Comparison of ENCODE assay signal across 27 mouse cellular contexts in genomic region chr17:49661626-49662025, GRCm38 (mm10). TPM values are rescaled to one million over a fixed set of nuclear protein-coding genes. Genes with fewer than 3 reads are reported as not detected.
"Had no signal": no experiment of that assay in that cellular context is flagged by ENCODE, and none has a peak within 500 bp of the region (broad histone marks: within the 10 kb centered on the region; RNA-seq: fewer than 3 reads in every experiment).

No protein-coding gene starts in this region.

- H3K27me3 ChIP-seq: heart, embryonic 12.5 days; hindbrain, embryonic 12.5 days; intestine, embryonic 15.5 days; limb, embryonic 13.5 days; limb, embryonic 15.5 days; liver, embryonic 12.5 days had no signal

- H3K27ac ChIP-seq: hindbrain, embryonic 10.5 days; hindbrain, embryonic 12.5 days; hindbrain, embryonic 14.5 days; intestine, embryonic 15.5 days; limb, embryonic 13.5 days; limb, embryonic 15.5 days; liver, embryonic 12.5 days; liver, embryonic 14.5 days had no signal

- H3K36me3 ChIP-seq: heart, embryonic 10.5 days; heart, embryonic 12.5 days; hindbrain, embryonic 10.5 days; hindbrain, embryonic 12.5 days; intestine, embryonic 15.5 days; limb, embryonic 13.5 days; limb, embryonic 15.5 days; liver, embryonic 12.5 days had no signal

- H3K4me1 ChIP-seq: heart, embryonic 10.5 days; heart, embryonic 12.5 days; hindbrain, embryonic 10.5 days; hindbrain, embryonic 12.5 days; limb, embryonic 15.5 days; liver, embryonic 12.5 days had no signal

- H3K4me3 ChIP-seq: heart, embryonic 10.5 days; heart, embryonic 12.5 days; hindbrain, embryonic 10.5 days; hindbrain, embryonic 12.5 days; intestine, embryonic 15.5 days; limb, embryonic 13.5 days; limb, embryonic 15.5 days; liver, embryonic 12.5 days had no signal

- ATAC-seq: hindbrain, embryonic 16.5 days; inflammation-experienced regulatory T-cells, adult 6 months; intestine, embryonic 15.5 days; intestine, postnatal 0 days; liver, embryonic 12.5 days had no signal

- H3K9me3 ChIP-seq: heart, embryonic 10.5 days; heart, embryonic 12.5 days; hindbrain, embryonic 10.5 days; hindbrain, embryonic 12.5 days; intestine, embryonic 15.5 days; limb, embryonic 13.5 days; limb, embryonic 15.5 days; liver, embryonic 12.5 days had no signal

- DNase-seq: gastrocnemius, postnatal 25 days; heart, adult 18-20 months; heart, postnatal 10 days; heart, postnatal 4 days; kidney, adult 18-20 months; kidney, adult 8-10 months; kidney, postnatal 10 days; kidney, postnatal 36 days; layer of hippocampus, adult 9-11 months; layer of hippocampus, postnatal 36 days; left cerebral cortex, postnatal 4 days had no signal

- H3K4me2 ChIP-seq: heart, embryonic 12.5 days; hindbrain, embryonic 12.5 days; hindbrain, embryonic 14.5 days; intestine, embryonic 15.5 days; limb, embryonic 13.5 days; limb, embryonic 15.5 days; liver, embryonic 12.5 days had no signal

- H3K9ac ChIP-seq: heart, embryonic 12.5 days; hindbrain, embryonic 12.5 days; hindbrain, embryonic 14.5 days; intestine, embryonic 15.5 days; limb, embryonic 13.5 days; limb, embryonic 15.5 days; liver, embryonic 12.5 days; liver, embryonic 14.5 days had no signal

RNA-seq across cellular contexts. Expression of gene Kif6, which starts 46.7 kb away (rescaled TPM):
- total RNA-seq: gastrocnemius, adult 18-20 months; granulocyte monocyte progenitor cell, adult 5-6 weeks; liver, adult 2 months had no signal
- polyA plus RNA-seq: inflammation-experienced regulatory T-cells, adult 6 months; liver, adult 2 months had no signal
